Mouse (Mus musculus) urinary bladder, postnatal 36 days (tissue): Measurements from ENCODE around the gene Pik3r5.
A peak's percentile ranks its signal among the peaks of the same experiment; 100 is the strongest.

ENCODE experiments used
- DNase-seq, 2 experiments: peaks; one replicate each; pipeline ENCODE4 v3.0.0; 2022; ENCODE audit warnings: low spot score in 2 of 2, mixed read lengths in 1 of 2

The Pik3r5 gene

GRCm38 (mm10) chr11:68521352-68521751 is 89.4 kb downstream of the Pik3r5 start:
- no peak for DNase-seq

GRCm38 (mm10) chr11:68526441-68526840 is 94.5 kb downstream of the Pik3r5 start:
- no peak for DNase-seq

DNA sequence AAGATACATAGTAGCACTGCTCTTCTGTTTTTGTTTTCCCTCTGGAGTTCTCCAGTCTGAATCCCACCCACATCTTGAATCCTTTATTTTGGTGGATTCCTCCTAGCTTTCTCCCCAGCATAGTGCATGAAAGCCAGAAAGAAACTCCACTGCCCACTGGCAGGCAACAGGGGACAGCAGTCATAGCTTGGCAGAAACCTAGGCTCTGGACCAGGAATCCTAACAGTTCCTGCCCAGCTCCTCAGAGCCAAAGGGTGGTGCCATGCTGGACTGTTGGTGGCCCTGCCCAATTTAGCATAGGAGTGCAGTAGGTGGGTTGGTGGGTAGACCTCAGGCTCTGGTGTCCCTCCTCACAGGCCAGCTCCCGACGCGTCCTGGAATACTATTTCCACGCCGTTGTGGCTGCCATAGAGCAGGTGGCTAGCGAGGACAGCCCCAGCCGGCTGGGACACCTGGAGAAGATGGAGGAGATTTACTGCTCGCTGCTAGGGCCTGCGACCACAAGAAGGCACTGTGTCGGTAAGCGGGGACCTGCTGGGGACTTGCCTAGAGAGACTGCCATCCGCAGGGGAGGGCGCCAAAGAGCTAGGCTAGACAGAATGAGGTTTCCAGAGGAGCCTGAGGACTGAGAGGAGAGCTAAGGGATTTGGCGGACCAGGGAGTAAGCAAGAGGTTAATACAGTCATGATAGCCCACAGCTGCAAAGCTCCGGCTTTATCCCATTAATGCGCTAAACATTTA is 99.3 kb downstream of the Pik3r5 start:
- DNase-seq: peak; percentile 30 to 52

GRCm38 (mm10) chr11:68531941-68532535 is 100.1 kb downstream of the Pik3r5 start:
- no peak for DNase-seq

- DNase-seq: no peak
Measured at GRCm38 (mm10) chr11:68532773-68533172, 100.9 kb downstream of the Pik3r5 start.

- no peak for DNase-seq
Measured at GRCm38 (mm10) chr11:68533971-68534475, 102.1 kb downstream of the Pik3r5 start.

- no peak for DNase-seq
Measured at GRCm38 (mm10) chr11:68536026-68536425, 104.1 kb downstream of the Pik3r5 start.

DNA sequence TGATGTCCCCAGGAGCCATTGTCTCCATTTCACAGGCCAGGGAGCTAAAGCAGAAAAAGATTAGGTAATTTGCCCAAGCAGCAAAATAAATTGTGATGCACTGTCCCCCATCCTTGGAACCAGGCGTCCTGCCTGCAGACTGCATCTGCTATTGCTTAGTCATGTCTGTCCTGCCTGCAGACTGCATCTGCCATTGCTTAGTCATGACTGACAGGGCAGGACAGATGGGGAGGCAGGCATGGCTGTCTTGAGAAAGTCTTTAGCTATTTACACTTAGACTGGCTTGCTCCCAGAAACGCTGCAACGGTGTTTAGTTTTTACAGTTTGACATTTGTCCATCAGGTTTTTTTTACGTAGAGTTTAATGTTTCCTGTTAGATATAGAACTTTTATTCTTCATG is 104.5 kb downstream of the Pik3r5 start:
- no peak for DNase-seq

DNA sequence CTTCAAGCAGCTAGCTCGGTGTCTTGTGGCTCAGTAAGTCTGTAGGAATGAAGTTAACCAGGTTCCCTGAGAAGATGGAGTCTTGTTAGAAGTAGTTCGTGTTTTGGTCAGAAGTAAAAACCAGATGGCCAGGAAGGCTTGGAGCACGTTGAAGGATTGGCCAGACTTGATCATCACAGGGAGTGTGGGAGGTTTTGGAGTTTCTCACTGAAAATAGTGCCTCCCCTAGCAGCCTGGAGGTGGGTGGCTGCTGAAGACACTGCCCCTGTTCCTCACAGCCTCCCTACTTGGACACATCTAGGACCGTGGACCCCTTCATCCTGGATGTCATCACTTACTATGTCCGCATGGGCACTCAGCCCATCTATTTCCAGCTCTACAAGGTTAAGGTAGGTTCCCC is 107.7 kb downstream of the Pik3r5 start:
- DNase-seq: no peak

- peak in 1 of 2 experiments; percentile 12 for DNase-seq
Measured at GRCm38 (mm10) chr11:68544554-68544953, 112.6 kb downstream of the Pik3r5 start.

DNA sequence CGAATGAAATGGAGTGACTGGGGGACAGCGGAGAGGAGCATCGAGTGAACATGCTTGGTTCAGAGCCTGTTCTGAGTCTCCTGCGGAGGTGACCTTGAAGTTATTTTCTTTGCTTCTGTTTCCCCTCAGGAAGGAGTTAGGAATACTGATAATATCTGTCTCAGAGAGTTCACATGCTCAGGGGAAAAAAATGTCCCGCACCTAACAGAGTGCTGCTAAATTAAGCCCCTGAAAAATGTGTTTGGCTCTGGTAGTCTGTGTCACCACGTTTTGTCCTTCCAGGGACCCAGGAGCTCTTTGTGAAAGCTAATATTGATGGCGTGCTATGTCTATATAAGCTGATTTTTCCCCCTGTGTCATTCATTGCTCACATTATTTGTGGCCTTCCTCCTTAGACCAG is 113.3 kb downstream of the Pik3r5 start:
- no peak for DNase-seq

DNA sequence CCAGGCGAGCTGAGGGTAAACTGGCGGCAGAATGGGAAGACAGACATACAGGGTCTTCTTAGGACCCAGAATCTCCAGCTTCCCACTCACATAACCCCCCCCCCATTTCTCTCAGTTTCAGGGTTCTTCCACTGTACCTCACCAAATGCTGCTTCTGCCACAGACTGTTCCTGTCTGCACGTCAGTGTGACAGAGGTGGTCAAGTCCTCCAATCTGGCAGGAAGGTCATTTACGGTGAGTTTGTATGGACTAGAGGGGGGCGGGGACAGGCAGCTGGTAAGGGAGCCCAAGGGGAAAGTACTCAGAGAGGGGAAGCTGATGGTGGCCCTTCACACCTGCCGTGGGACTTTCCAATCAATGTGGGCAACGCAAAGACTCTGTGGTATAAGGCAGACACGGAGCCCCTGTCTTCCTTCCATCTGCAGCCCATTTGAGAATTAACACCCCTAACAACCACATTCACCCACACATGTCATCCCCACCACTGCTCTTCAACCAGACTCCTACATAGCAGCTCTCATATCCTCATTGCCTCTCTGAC is 113.8 kb downstream of the Pik3r5 start:
- DNase-seq: no peak
